Mouse (Mus musculus) megakaryocyte, embryonic 14.5 days (primary cell): ENCODE data around the gene Gm973. TPM values are rescaled to one million over a fixed set of nuclear protein-coding genes. Genes with fewer than 3 reads are reported as not detected.

Experiments
- H3K27me3 ChIP-seq: replicated peaks from 2 replicates; pipeline ENCODE3; 2012; ENCODE audit warnings: inconsistent platforms
- H3K36me3 ChIP-seq: replicated peaks from 2 replicates; pipeline ENCODE3; 2012; ENCODE audit warnings: low read length, inconsistent platforms, mixed read lengths
- H3K4me1 ChIP-seq: 2 replicates; pipeline ENCODE4 v1.6.1; 2012; ENCODE audit warnings: inconsistent platforms
- H3K4me3 ChIP-seq: replicated peaks from 2 replicates; pipeline ENCODE3; 2012; ENCODE audit warnings: moderate library complexity, mild to moderate bottlenecking, inconsistent platforms
- H3K9me3 ChIP-seq: 2 replicates; pipeline ENCODE4 v1.6.1; 2012; ENCODE audit warnings: inconsistent platforms
- FLI1 ChIP-seq: IDR thresholded peaks from 2 replicates; pipeline ENCODE4 v1.6.1; 2012; ENCODE audit warnings: low read length, inconsistent platforms, mixed read lengths
- GATA1 ChIP-seq: IDR thresholded peaks from 3 replicates; pipeline ENCODE4 v1.6.1; 2012; ENCODE audit warnings: mixed read lengths, low read length, inconsistent platforms, borderline replicate concordance
- polyA plus RNA-seq: library from polyadenylated mRNA; stranded (reverse); fragments of >175 nt; gene quantifications from 2 replicates; pipeline ENCODE4 v1.2.3, GENCODE M21; 2012; ENCODE audit warnings: low replicate concordance; ENCODE audit not compliant: insufficient read depth

Gene Gm973
- polyA plus RNA-seq, 1 experiment = not detected

DNA sequence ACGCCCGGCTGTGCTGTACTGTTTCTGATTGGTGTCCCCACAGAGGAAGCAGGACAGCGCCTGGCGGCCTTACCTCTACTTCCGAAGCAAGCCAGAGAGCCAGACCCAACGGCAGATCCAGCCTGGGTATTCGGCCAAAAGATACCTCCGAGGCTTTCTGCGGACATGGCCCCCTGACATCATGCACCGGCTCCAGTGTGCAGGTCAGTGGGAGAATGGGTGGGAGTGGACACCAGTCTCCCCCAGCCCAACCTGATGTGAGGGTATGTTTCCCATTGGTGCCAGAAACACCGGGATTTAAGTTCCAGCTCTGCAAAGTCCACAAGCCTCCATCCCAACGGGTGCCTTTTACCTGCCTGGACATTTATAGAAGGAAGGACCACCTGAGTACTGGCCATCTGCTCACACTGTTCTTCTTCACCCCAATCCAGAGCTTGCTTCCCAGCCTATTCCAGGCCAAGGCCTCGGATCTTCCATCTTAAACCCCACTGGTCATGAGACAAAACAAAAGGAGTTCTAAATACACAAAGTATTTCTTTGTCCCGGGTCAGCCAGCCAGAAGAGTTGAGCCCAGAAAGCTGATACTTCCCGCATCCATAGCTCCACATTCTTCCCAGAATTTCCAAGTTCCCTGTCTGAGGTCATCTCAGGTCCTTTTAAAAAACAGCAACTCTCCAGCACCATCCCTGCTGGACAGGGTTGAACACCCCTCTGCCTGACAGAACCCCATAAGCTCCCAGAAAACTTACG, 25.4 kb downstream of the Gm973 start:
- Histone ChIP-seq H3K4me3 (no peak overlapping the region), H3K27me3 (peaks cover 24% of the 10 kb centered on the region)
- TF ChIP-seq GATA1 = no peak
- TF ChIP-seq FLI1 = no peak

DNA sequence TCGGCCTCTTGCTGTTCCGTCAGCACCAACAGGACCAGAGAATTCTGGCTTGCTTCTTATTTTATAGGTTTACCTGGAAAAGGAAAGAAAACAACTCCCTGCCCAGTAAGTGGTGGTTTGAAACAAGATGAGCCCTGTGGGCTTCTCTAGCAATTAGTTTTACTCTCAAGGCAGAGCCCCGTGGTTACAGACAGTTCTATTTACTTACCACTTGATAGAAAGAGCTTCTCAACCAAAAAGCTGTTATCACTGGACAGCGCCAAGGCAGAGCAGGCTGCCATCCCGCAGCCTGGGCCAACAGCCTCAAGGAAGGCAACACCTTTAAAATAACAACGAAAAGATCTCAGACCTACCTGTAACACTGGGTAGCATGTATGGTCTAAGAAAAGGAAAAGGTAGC, 26.2 kb downstream of the Gm973 start:
- peaks cover 4% of the 10 kb centered on the region; the same call in 1 of the 2 replicates for H3K4me1 ChIP-seq
- H3K4me3 ChIP-seq = no peak overlapping the region
- peaks cover 25% of the 10 kb centered on the region for H3K27me3 ChIP-seq
- H3K36me3 ChIP-seq = no peaks in the 10 kb centered on the region
- TF ChIP-seq FLI1 (no peak), GATA1 (no peak)
- no peaks in the 10 kb centered on the region; the same call in 1 of the 2 replicates for H3K9me3 ChIP-seq

More for the DNA sequence above, 25.4 kb downstream of the Gm973 start:
- H3K4me1 ChIP-seq = peaks cover 4% of the 10 kb centered on the region; the same call in 1 of the 2 replicates
- H3K9me3 ChIP-seq = no peaks in the 10 kb centered on the region
- no peaks in the 10 kb centered on the region for H3K36me3 ChIP-seq

DNA sequence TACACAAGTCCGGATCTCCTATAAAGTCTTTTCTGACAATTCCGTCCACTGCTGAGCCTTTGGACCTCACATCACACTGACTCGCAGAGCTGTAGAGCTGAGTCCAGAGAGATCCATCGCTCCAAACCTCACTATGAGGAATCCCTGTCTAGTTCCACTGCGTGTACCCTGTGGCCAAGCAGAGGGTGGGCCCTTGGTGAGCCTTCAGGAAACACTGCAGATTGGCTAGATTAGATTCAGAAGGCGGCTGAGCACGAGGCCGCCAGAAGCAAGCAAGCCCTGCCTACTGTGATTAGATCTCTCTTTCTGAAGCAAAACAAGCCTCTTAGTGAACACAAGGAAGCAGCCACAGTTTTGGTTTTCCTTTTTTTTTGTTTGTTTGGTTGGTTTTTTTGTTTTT, 27.8 kb downstream of the Gm973 start:
- no peak for TF ChIP-seq GATA1
- H3K36me3 ChIP-seq = no peaks in the 10 kb centered on the region
- peaks cover 12% of the 10 kb centered on the region for H3K9me3 ChIP-seq
- H3K4me3 ChIP-seq = no peak overlapping the region
- H3K4me1 ChIP-seq = peaks cover 4% of the 10 kb centered on the region; the same call in 1 of the 2 replicates
- H3K27me3 ChIP-seq = peaks cover 40% of the 10 kb centered on the region

DNA sequence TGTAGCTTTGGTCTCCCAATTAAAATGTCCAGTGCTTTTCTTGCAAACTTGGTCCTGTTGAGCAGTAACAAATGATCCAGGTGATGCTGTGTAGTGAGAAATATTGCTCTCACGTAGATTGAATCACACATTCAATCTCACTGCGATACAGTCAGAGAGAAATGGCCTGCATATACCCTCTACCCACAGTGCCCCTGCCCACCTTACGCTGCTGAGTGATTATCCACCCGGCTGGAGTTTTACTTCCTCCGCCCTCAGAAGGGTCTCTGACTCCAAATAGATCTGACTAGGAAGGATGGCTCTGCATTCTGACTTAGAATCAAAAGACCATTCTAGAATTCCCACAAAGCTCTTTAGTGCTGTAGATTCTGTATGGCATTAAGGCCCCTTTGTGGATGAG, 32.4 kb downstream of the Gm973 start:
- no peak for TF ChIP-seq GATA1
- no peak for TF ChIP-seq FLI1
- peaks cover 12% of the 10 kb centered on the region; the same call in 1 of the 2 replicates for H3K4me1 ChIP-seq
- H3K4me3 ChIP-seq = no peak overlapping the region
- H3K9me3 ChIP-seq = peaks cover 13% of the 10 kb centered on the region
- H3K27me3 ChIP-seq = peaks cover 55% of the 10 kb centered on the region
- H3K36me3 ChIP-seq = no peaks in the 10 kb centered on the region

DNA sequence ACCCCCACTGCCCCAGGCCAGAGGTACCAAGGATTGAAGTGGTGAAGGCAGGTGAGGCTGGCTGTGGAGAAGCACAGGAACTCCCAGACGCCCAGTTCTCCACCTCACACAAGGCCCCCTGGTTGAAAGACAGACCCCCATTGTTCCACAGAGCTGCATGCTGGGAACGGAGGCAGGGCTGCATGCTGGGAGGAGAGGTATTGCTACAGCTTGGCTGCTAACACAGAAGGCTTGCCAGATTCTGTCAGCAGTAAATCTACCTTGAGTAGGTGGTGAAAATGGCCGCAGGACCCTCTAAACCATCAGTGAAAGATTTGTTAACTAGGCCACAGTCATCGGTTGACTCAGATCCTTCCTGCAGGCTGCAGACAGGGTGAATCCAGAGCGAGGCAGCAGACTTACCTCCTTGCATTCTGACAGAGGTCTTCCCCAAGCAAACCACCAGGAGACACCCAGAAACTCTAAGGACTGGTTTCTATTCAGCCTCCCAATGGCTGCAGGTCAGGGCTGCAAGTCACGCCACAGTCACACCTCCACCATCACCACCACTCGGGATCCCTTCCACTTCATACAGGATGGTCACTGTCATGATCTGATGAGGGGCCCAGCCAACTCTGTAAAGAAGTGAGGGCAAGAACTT, 33.1 kb downstream of the Gm973 start:
- Histone ChIP-seq H3K27me3 (peaks cover 56% of the 10 kb centered on the region), H3K4me3 (no peak overlapping the region), H3K4me1 (peaks cover 7% of the 10 kb centered on the region; the same call in 1 of the 2 replicates), H3K9me3 (peaks cover 13% of the 10 kb centered on the region), H3K36me3 (no peaks in the 10 kb centered on the region)
- TF ChIP-seq GATA1 = no peak
- TF ChIP-seq FLI1 = no peak

DNA sequence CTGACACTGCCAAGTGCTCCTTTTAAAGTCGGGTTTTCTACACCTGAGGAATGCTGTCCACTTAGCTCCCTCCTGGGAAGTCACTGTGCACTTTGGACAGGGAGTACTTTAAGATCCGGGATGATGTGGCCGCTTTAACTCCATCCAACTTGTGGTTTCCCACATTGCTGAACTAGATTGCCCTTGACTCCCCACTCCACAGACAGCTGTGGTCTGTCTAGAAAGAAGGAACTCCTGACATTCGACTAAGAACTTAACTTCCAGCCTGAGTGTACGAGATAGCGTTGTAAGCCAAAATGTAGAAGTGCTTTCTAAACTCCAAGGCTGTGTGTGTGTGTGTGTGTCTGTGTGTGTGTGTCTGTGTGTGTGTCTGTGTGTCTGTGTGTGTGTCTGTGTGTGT, 34.2 kb downstream of the Gm973 start:
- no peaks in the 10 kb centered on the region for H3K36me3 ChIP-seq
- TF ChIP-seq GATA1 = no peak
- no peak for TF ChIP-seq FLI1
- H3K4me1 ChIP-seq = peaks cover 7% of the 10 kb centered on the region; the same call in 1 of the 2 replicates
- no peak overlapping the region for H3K4me3 ChIP-seq
- peaks cover 49% of the 10 kb centered on the region for H3K27me3 ChIP-seq
- H3K9me3 ChIP-seq = peaks cover 13% of the 10 kb centered on the region

DNA sequence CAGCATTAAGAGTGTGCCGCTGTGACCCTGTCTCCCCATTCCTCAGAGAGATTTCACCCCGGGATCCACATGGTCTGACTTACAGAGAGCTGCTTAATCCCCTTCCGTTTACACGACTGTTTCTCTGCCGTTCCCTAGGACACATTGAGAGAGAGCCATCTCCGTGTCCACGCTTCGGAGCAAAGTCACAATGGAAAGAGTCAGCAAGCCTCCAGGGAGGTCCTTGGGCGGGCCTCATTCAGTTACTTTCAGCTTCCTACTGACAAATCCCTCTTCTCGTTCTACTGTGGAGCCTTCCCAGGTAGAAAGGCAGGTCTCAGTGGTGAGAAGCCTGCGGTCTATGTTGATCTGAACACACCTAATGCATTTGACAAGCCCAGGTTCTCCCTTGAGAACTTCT, 34.9 kb downstream of the Gm973 start:
- peaks cover 13% of the 10 kb centered on the region for H3K9me3 ChIP-seq
- no peak overlapping the region for H3K4me3 ChIP-seq
- H3K36me3 ChIP-seq = no peaks in the 10 kb centered on the region
- TF ChIP-seq GATA1 = no peak
- no peak for TF ChIP-seq FLI1
- H3K27me3 ChIP-seq = peaks cover 50% of the 10 kb centered on the region
- peaks cover 7% of the 10 kb centered on the region; the same call in 1 of the 2 replicates for H3K4me1 ChIP-seq

DNA sequence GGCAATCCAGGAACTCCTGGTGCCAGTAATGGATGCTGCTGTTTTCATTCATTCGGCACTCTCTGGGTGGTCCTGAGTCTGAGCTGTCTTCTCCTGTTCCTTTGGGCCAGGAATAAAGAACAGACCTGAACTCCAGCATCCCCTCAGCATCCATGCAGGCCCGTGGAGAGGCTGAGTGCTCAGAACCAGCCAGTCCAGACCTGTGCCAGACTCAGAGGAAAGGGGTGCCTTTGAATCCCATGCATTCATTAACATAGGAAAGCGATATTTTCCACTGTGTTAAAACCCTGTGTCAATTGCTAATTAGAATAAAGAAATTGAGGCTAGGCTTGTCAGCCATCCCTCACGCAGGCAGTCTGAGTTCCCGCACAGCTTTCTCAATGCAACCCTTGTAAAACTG, 37.6 kb downstream of the Gm973 start:
- peaks cover 7% of the 10 kb centered on the region; the same call in 1 of the 2 replicates for H3K4me1 ChIP-seq
- no peak for TF ChIP-seq FLI1
- TF ChIP-seq GATA1 = no peak
- no peak overlapping the region for H3K4me3 ChIP-seq
- H3K27me3 ChIP-seq = peaks cover 37% of the 10 kb centered on the region
- no peaks in the 10 kb centered on the region for H3K36me3 ChIP-seq
- peaks cover 3% of the 10 kb centered on the region; the same call in 1 of the 2 replicates for H3K9me3 ChIP-seq

DNA sequence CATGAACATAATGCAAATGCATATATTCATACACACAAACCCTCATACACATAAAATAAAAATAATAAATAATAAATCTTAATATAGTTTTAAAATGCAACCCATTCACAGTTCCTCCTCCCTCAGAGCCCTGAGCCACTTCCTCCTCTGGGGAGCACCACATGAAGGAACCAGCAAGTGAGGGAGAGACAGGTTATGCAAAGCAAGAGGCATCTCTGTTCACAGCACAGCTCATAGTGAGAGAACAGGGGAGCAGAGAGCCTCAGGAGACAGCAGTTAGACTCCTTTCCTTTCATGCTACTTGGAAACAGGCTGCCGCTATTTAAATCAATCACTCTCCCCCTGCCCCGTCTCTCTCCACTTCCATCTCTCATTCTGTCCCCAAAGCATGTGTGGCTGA, 47.5 kb downstream of the Gm973 start:
- Histone ChIP-seq H3K27me3 (peaks cover 29% of the 10 kb centered on the region), H3K4me1 (no peaks in the 10 kb centered on the region), H3K4me3 (no peak overlapping the region), H3K9me3 (peaks cover 13% of the 10 kb centered on the region), H3K36me3 (no peaks in the 10 kb centered on the region)
- TF ChIP-seq FLI1 = no peak
- TF ChIP-seq GATA1 = no peak

DNA sequence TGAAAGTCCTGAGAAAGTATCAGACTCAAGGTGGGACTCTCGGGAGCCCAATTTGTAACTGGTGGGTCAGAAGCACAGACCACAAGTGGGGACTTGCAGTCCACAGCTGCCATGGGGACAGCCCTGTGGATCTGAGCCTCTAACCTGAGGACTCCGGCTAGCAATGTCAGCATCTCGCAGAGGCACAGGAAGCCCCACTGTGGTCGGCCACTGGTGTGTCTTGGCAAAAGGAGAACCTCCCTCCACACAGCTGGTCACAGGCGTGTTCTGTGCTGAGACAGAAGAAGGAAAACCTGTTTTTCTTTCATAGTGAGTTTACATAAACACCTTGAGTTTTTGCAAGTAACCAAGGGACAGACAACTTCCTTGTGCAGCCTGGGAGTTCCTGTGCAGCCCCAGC, 49.7 kb downstream of the Gm973 start:
- no peaks in the 10 kb centered on the region for H3K36me3 ChIP-seq
- TF ChIP-seq GATA1 (no peak), FLI1 (no peak)
- no peaks in the 10 kb centered on the region for H3K4me1 ChIP-seq
- no peak overlapping the region for H3K4me3 ChIP-seq
- peaks cover 12% of the 10 kb centered on the region for H3K9me3 ChIP-seq
- peaks cover 28% of the 10 kb centered on the region for H3K27me3 ChIP-seq

DNA sequence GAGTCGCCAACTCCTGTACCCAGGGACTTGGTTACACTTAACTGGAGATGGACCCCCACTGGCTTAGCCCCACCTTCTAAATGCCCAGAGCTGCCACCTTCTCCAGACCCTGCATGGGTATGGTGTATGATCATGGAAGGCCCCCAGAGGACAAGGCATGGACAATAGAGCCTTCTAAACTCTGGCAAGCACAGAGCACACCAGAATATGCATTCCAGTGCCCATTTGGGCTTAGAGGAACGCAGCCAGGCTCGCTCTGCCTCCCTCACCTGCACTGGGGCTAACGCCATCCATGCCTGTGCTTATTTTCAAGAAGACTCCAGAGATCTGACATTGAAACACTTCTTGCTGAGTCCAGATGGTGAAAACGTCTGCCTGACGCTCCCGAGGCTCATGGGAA, 50.2 kb downstream of the Gm973 start:
- TF ChIP-seq GATA1 = no peak
- no peak for TF ChIP-seq FLI1
- no peaks in the 10 kb centered on the region for H3K4me1 ChIP-seq

More for the DNA sequence above, 50.2 kb downstream of the Gm973 start:
- Histone ChIP-seq H3K4me3 (no peak overlapping the region), H3K27me3 (peaks cover 24% of the 10 kb centered on the region), H3K9me3 (peaks cover 10% of the 10 kb centered on the region), H3K36me3 (no peaks in the 10 kb centered on the region)
